Mouse (Mus musculus) brain, embryonic 14.5 days (tissue): ENCODE data around the gene Akap1.

ENCODE experiments used
- CTCF ChIP-seq: fragments of 200-500 bp; IDR thresholded peaks from 2 replicates; pipeline ENCODE4 v1.5.1; 2012; ENCODE audit warnings: inconsistent platforms, mild to moderate bottlenecking, moderate library complexity, borderline replicate concordance; ENCODE audit not compliant: insufficient read depth, insufficient read length; ENCODE audit errors: extremely low read depth
- POLR2A ChIP-seq: fragments of 200-500 bp; IDR thresholded peaks from 2 replicates; pipeline ENCODE4 v1.6.1; 2012; ENCODE audit warnings: mild to moderate bottlenecking, inconsistent platforms, borderline replicate concordance; ENCODE audit not compliant: poor library complexity, insufficient read depth, insufficient read length, severe bottlenecking; ENCODE audit errors: extremely low read depth

GRCm38 (mm10) chr11:88898380-88898763 is 34.0 kb upstream of the Akap1 start:
- TF ChIP-seq POLR2A: no peak
- no peak for TF ChIP-seq CTCF
